In the genomic region with DNA sequence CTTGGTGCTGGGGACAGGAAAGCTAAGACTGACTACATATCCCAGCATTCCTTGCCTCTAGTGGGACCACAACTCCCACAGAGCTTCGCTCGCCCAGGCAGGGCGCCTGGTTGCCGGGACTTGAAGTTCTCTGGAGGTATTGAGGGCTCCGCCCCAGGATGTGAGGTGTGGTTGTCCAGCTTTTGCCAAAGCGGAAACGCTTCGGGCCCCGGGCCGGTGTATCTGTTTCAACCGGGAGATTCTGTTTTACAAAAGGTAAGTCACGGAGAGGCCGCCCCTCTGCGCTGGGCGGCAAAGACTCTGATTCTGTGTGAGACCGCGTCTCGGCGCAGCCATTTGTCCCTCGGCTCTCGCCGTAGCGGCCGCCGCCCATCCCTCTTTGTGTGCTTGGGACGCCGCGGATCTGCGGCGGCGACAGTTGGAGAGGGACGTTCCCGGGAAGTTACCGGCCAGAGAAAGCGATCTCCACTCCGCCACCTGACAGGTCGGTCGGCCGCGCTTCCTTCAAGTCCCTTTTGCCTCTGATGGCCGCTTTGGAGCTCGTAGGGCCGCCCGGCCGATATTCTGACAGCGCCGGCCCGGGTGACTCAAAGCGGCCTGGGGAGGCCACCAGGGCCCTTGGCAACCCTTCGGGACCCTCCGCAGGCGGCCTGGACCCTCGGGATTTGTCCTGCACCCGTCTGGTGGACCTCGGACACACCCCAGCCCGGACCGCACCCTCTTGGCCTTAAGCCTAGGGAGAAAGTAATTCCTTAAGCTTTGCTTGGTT, we compare ENCODE assay signal across 8 mouse cellular contexts. TPM values are rescaled to one million over a fixed set of nuclear protein-coding genes. Genes with fewer than 3 reads are reported as not detected.
DNase-seq lines count a peak whose midpoint lies in the region; ATAC-seq lines count a peak whose summit lies in the region.

TSS of gene Dync1i2 (plus strand) at position 116 of the 769 bp plus-strand sequence.

- H3K27ac ChIP-seq in hindbrain, embryonic 11.5 days (ENCODE audit: low read depth, low read length), result peak within 1 kb of the TSS; percentile 77

- H3K9me3 ChIP-seq in hindbrain, embryonic 11.5 days (ENCODE audit: control insufficient read depth, low read length), result no peaks in the 10 kb centered on the region

- H3K9ac ChIP-seq in hindbrain, embryonic 11.5 days (ENCODE audit: low read depth, low read length), result peak within 1 kb of the TSS; percentile 88

- no peaks in the 10 kb centered on the region for H3K27me3 ChIP-seq in hindbrain, embryonic 11.5 days (ENCODE audit: control insufficient read depth, insufficient read depth, low read length)

- peak; percentile 99 for ATAC-seq in hindbrain, embryonic 11.5 days (ENCODE audit: low FRiP score)

- peak within 1 kb of the TSS; percentile 93 for H3K4me3 ChIP-seq in hindbrain, embryonic 11.5 days (ENCODE audit: low read depth, low read length)

- WGBS in hindbrain, embryonic 11.5 days, result under 1% methylated on average over 57 of the region's 57 CpGs

- no peaks in the 10 kb centered on the region for H3K36me3 ChIP-seq in hindbrain, embryonic 11.5 days (ENCODE audit: control insufficient read depth, insufficient read depth, low read length)

- H3K4me1 ChIP-seq in hindbrain, embryonic 11.5 days (replicated peaks; ENCODE audit: control insufficient read depth, insufficient read depth, low read length), result no peaks in the 10 kb centered on the region

- peak within 1 kb of the TSS; percentile 48 for H3K4me2 ChIP-seq in hindbrain, embryonic 11.5 days (replicated peaks; ENCODE audit: low read depth, low read length)

- peak; percentile 97 for DNase-seq in Muller cell, postnatal 12 days (ENCODE audit: inconsistent ontology term)
- peak; percentile 95 for DNase-seq in cerebellum, adult 9-11 months
- DNase-seq in frontal cortex, adult 2 months (ENCODE audit: extremely low spot score in 1 of 2, low spot score in 1 of 2), result peak; percentile 93 to 94
- peak; percentile 93 for DNase-seq in hindbrain, embryonic 11.5 days (ENCODE audit: low spot score)
- DNase-seq in layer of hippocampus, postnatal 10 days (ENCODE audit: low spot score in 2 of 2), result peak; percentile 86 to 92
- DNase-seq in lung, postnatal 10 days, result peak; percentile 95
- DNase-seq in ovary, postnatal 36 days (ENCODE audit: low spot score), result peak; percentile 89
- DNase-seq in thymus, postnatal 25 days, result peak; percentile 89

RNA-seq across cellular contexts. Expression of gene Dync1i2, which starts in this region (rescaled TPM):
- polyA plus RNA-seq in frontal cortex, adult 2 months (2012; rRNA removed), result 163 and 175 TPM in 2 replicates
- polyA plus RNA-seq in hindbrain, embryonic 11.5 days (2014; fragmentation: Nextera tagmentation; extraction: Ambion mirVana), result 166 and 195 TPM in 2 replicates
- 100 to 1,000 TPM; 172 to 182 TPM for total RNA-seq in layer of hippocampus, postnatal 10 days (2021)

Comparison
In these comparisons a context has a peak if more than half of its experiments do, and no peak if none do; other contexts are left out.
1. Peak in every context shown above with its lines: DNase-seq, ATAC-seq, H3K4me3 ChIP-seq and H3K27ac ChIP-seq.